Mouse (Mus musculus): ENCODE measurements around the gene Npl.

DNA sequence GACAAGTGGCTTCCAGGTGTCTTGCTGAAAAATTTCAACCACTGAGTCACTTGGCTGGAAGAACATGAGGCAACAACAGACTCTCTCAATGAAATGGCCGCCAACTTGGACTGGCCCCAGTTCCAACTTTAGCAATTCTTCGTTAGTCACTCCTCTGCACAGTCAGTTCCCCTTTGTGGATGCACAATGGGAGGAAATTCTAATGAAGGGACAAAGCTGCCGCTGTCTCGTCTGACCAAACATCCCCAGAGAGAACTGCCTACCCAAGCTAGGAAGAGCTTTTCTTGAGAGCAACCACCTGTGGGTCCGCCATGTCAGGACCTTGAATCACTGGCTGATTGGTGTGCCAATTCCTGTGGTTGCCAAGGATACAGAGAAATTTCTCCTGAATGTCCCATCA lies 38.1 kb upstream of the Npl start:
- TF ChIP-seq CTCF (IDR thresholded peaks at IDR 0.05; ENCODE audit: low read depth) (no peak), EP300 (optimal IDR thresholded peaks at IDR 0.05) (no peak)
